Mouse (Mus musculus): ENCODE results near the gene Gpa33.

Gene Gpa33

DNA sequence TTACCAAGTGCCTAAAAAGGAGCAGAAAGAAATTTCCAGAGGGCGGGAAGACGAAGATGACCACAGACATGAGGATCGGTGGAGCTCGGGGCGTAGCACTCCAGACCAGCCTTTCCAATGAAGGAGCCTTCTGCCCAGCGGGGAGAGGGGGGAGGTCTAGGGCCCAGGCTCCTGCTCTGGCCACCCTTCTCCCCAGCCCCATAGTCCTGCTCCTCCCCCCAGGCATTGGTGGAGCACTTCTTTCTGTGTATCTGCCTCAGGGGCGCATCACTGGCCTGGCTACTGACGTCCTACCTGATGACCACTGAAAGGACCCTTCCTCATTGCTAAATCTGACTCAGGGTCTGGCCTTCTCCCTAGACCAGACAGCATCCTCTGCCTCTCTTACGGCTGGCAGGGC lies 35.1 kb downstream of the Gpa33 start:
- DNase-seq (ENCODE audit: low spot score): no peak

DNA sequence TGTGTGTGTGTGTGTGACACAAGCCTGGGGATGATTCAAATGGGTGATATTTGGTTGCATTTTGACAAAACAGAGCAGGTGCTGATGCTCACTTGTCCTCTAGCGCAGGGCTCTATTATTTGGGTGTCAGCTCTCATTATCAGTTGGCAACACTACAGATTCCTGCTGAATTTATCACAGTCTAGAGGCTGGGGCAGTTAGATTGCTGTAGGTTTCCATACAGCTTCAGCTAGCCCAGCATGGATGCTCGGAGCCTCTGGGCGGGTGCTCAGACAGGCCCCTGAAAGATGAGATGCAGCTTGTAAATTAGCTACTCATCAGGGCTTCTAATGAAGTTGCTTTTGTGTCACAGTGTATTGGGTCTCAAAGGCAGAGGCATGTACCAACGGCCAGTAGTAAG lies 37.4 kb downstream of the Gpa33 start:
- no peak for DNase-seq (ENCODE audit: low spot score)

DNA sequence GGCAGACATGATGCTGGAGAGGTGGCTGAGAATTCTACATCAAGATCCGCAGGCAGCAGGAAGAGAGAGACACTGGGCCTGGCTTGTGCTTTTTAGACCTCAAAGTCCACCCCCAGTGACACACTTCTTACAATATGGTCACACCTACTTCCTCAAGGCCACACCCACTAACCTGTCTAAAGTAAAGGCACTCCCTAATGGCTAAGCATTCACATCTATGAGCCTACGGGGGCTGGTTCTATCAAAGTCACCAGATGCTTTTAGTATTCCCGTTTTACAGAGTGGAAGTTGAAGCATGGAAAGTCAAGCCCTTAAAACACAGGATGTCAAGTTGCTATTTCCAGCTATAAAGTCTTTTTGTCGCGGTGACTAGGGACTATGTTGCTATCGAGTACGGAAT lies 38.0 kb downstream of the Gpa33 start:
- DNase-seq (ENCODE audit: low spot score): no peak

DNA sequence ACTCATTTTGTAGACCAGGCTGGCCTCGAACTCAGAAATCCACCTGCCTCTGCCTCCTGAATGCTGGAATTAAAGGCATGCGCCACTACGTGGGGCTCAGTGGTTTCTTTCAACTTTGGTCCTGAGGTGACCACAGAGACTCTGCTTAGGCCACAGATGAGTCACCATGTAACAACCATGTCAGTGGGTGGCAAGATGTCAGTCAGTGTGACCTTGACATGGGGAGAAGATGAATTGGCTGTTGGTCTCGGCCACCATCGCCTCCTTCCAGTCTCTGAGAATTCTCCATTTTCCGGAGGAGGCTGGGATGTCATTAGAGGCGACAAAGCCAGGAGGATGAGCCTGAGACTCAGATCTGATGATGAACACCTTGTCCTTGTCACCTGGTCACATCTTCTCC lies 39.7 kb downstream of the Gpa33 start:
- no peak for DNase-seq (ENCODE audit: low spot score)

DNA sequence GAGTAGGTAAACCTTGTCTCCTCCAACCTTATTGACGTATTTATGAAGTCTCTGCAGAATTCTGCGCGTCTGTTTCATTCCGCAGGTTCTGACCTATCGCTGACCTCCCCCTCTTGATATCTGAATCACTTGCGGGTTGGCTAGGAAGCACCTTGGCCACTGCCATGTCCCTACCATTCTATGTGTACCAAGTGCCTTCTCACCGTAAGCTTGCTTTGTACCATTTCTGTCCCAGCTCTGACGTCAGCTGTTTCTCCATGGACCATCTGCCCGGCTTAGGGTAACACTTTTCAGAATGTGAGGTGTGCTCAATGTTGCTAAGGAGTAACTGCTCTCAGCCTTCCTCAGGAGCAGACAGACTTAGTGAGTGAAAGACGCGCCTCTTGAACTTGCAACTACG lies 40.8 kb downstream of the Gpa33 start:
- no peak for DNase-seq (ENCODE audit: low spot score)

DNA sequence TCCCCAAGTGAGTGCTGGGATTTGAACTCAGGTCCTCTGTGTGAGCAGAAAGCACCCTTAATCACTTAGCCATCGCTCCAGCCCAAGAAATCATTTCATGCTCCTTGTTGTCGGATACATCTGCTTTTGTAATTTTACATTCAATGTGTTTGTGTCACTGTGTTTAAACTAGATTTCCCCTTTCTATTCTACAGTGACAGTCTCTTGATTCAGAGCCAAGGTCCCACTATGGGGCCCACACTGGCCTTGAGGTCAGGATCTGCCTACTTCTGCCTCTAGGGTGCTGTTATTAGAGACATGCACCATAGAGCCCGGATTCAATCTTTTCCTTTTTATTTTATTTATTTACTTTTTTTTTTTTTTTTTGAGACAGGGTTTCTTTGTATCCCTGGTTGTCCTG lies 43.0 kb downstream of the Gpa33 start:
- DNase-seq (ENCODE audit: low spot score): no peak

DNA sequence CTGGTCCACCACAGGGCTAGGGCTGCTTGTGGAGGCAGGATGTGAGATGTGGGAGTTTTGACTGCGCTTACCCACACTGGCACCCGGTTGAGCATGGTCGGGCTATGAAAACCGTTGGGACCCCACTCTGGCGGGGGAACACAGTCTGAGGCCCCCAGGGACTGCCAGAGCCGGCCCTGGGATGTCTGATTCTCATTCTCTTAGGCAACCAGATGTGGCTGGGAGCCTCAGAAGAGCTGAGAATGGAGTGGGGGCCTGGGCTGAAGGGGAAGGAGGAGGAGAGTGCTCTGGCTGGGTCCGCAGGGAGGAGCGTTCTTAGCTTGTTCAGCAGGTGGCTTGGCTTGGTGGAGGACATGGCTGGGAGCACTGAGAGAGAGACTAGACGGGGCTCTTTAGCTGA lies 43.6 kb downstream of the Gpa33 start:
- DNase-seq (ENCODE audit: low spot score): no peak

DNA sequence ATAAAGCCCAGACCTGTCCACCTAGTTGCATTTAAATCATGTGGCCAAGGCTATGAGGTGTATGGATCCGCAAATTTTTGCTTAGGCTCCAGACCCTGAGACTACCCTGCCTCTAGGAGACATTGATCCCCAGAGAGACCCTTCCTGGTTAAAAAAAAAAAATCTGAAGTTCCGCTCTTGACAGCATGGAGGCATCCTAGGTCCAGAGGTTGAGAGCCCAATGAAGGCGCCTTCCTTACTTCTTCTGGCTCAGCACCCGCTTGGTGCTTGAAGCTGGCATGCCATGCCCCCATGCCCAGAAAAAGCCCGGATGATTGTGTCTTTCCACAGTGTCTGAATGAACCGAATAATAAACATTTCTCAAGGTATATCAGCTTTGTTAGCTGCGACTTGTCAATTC lies 51.5 kb downstream of the Gpa33 start:
- DNase-seq (ENCODE audit: low spot score): no peak

DNA sequence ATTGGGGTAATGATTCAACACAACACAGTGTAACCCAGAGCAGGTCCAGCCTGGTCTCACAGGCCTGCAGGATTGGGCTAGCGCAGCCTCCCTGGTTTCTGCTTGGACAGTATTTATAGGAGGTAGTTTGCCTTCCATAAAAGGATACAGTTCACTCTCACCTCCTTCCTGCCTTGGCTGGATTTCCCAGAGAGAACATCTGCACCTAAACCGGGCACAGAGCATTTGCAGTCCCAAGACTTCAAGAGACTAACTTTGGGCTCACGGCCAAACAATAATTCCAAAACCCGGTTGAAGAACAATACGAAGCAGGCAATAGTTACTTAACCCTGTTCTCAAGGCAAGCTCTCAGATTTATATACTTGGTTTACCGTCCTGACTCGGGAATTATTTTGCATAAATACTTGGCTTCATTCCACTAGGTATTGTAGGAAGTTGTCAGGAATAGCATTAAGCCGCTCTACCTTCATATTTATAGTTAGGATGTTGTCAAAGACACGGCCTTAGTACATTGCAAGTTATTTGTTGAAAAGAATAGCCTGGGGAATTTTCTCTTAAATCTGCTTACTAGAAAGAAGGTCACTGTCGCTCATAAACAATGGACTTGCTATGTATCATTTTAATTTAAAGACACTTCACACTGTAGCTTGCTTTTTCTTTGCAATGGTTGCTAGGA lies 53.1 kb downstream of the Gpa33 start:
- DNase-seq (ENCODE audit: low spot score): no peak

DNA sequence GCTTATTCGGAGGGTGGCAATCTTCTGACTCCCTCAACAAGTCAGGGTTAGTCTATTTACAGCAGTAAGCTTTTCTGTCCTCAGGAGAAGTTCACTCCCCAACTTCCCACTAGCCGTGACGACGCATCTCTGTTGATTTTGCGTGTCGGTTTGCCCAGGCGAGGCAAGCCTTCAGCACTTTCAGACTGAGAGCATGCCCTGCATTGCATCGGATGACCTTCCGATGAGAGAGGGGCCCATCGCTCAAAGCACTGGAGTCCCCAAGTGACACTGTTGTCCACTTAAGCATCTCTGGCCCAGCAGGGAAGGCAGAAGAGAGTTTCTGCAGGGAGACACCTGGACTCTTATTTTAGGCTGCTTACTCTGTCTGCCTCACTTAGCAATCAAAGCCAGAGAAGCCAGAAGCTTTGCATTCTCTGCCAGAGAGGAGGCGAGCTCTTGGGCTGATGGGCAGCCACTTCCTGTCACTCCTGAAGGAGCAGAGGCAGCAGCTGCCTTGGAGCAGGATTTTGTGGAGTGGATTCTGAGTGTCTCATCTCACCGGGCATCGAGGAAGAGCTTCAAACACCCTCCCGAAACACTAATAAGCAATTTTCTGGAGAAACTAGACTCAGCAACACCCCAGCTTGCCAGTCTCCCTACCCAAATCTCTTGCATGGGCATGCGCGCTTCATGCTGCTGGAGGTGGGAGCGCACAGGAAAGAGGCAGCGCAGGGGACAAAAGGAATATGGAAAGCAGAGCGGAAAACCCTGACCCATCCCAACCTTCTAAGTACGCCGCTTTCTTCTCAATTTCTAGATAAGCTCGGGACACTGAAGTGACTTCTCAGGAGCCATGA lies 54.6 kb downstream of the Gpa33 start:
- DNase-seq (ENCODE audit: low spot score): no peak

DNA sequence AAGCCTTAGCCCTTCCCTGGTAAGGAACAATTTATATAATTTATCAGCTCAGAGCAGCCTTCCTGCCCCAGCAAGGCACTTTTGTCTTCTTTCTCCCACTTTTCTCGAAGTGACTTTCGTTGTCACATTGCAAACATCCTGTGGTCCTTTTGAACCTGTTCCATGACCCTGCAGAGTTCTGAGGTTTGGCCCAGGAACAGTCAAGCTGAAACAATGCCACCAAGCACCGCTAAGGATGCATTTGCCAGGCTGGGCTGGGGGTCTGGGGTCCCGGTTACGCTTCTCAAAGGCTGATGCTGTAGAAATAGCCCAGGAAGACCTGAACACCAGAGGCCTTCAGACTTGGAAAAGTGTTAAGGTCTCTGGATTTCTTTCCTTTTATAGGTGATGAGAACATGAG lies 55.3 kb downstream of the Gpa33 start:
- DNase-seq (ENCODE audit: low spot score): no peak

DNA sequence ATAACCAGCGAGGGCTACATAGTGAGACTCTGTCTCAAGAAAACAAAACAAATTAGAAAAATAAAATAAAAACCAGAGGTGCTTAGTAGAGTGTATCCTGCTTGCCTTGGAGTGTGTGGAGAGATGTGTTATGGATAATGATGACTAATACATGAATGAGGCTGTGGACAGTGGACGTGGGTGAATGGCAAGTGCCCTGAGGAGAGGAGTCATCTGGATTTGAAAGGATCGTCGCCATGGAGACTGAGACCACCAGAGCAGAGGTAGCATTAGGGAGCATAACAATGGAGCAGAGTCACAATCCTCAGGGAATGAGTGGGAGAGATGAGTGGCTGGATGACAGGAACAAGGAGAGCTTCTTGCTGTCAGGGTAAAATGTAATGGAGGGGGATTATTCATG lies 59.8 kb downstream of the Gpa33 start:
- DNase-seq (ENCODE audit: low spot score): peak; percentile 57

DNA sequence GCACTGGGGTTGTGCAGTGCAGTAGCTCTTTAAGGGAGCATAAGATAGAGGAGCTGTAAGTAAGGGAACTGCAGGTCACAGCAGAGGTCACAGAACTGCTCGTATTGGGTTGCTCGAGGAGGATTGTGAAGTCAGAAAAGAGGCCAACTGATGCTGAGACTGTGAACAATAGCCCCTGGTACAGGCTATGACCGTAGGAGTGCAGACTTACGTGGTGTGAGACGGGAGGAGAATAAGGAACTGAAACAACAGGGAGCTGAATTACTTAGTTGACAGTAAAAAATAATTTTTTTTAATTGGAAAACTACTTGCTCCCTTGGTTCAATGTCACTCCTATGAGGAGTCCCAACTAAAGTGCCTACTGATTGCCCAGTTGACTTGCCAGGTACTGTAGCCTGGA lies 74.1 kb downstream of the Gpa33 start:
- peak; percentile 26 for DNase-seq (ENCODE audit: low spot score)

DNA sequence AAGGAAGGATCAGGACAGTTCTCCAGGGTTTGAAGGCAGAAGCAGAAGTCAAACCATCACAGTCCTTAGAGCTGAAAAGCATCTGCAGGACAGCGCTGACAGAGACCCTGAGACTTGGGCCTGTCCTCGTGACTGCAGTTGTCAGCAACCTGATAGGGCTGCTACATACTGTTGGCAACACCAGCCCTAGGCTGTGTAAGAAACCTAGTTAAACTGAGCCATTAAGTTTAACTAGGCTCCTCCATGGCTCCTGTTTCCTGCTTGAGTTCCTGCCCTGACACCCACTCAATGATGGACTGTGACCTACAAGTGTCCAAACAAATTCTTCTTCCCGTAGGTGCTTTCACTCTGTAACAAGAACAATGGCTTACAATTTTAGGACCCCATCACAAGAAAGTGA lies 75.1 kb downstream of the Gpa33 start:
- no peak for DNase-seq (ENCODE audit: low spot score)

DNA sequence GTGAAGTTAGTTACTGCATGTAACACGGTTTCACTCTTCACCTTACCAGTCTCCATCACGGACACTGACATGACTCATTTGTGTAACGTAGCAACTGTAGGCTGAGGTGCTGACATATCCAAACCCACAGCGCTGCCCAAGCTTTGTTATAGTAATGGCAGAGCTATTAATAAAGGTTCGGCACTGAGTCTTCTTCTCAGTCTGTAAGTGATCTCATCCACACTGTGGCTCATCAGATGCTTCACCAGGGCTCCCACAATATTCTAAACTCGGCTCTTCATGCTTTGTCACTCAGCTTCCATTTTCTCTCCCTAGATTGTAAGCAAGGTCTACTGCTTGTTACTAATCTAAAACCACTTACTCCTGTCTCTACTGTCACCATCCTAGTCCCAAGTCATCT lies 79.3 kb downstream of the Gpa33 start:
- DNase-seq (ENCODE audit: low spot score): no peak

DNA sequence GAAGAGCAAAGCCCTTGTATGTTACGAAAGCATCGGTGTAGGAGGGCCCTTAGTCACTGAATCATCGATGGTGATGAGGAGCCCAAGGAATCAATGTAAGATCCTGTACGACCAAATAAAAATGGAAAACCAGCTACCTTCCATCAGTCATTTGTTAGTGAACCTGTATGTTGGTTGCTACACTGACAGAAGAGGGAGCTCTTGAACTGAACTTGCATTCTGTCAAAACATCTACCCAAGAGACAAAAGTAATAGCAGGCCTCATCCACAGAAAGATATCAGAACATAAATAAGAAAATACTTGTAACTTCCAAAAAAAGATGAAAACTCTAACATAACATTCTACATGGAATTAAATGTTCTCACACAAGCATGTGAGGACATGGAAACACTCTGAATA lies 84.1 kb downstream of the Gpa33 start:
- DNase-seq (ENCODE audit: low spot score): peak; percentile 55

Data from embryo, embryonic 10.5 days (tissue).